Mouse (Mus musculus) heart, embryonic 16.5 days (tissue): ENCODE data around the gene Rock2. TPM values are rescaled to one million over a fixed set of nuclear protein-coding genes. Genes with fewer than 3 reads are reported as not detected.

Experiments
- ATAC-seq: fragments of 200-750 bp; cut with Nextera tagmentation; replicated peaks from 2 replicates; pipeline ENCODE4 v1.8.0; 2017; ENCODE audit warnings: moderate number of reproducible peaks; ENCODE audit not compliant: insufficient read depth, low FRiP score; ENCODE audit errors: extremely low read depth
- H3K27ac ChIP-seq: fragments of 300-500 bp; sonication (generic); 2 replicates; pipeline ENCODE4 v1.5.1; 2014; ENCODE audit warnings: mild to moderate bottlenecking, low read length, control low read depth, moderate library complexity
- H3K27me3 ChIP-seq: fragments of 300-500 bp; sonication (generic); 2 replicates; pipeline ENCODE4 v1.6.1; 2014; ENCODE audit warnings: low read length, mixed read lengths; ENCODE audit not compliant: control insufficient read depth, insufficient read depth
- H3K36me3 ChIP-seq: fragments of 300-500 bp; sonication (generic); 2 replicates; pipeline ENCODE4 v1.6.1; 2014; ENCODE audit not compliant: control insufficient read depth, insufficient read depth
- H3K4me1 ChIP-seq: fragments of 300-500 bp; sonication (generic); 2 replicates; pipeline ENCODE4 v1.6.1; 2014; ENCODE audit warnings: low read length, mixed read lengths; ENCODE audit not compliant: control insufficient read depth, insufficient read depth
- H3K4me2 ChIP-seq: fragments of 300-500 bp; sonication (generic); 2 replicates; pipeline ENCODE4 v1.6.1; 2014; ENCODE audit warnings: low read depth, mild to moderate bottlenecking, control low read depth, low read length
- H3K4me3 ChIP-seq: fragments of 300-500 bp; sonication (generic); 2 replicates; pipeline ENCODE4 v1.5.1; 2014; ENCODE audit warnings: mild to moderate bottlenecking, control low read depth, low read length
- H3K9ac ChIP-seq: fragments of 300-500 bp; sonication (generic); 2 replicates; pipeline ENCODE4 v1.6.1; 2014; ENCODE audit warnings: low read length, control low read depth
- H3K9me3 ChIP-seq: fragments of 300-500 bp; sonication (generic); replicated peaks from 2 replicates; pipeline ENCODE4 v1.6.1; 2016; ENCODE audit warnings: low read length; ENCODE audit not compliant: control insufficient read depth
- WGBS: fragments of 180-500 bp; shearing (Covaris S2); extraction: QIAGEN DNeasy Blood & Tissue Kit; methylation state at CpG from one replicate; pipeline ENCODE4 v1.1.7; 2014; 5-methylcytosine and 5-hydroxymethylcytosine counted together
- polyA plus RNA-seq: library from polyadenylated mRNA; unstranded; fragments of >200 nt; fragmentation: Nextera tagmentation; extraction: Ambion mirVana; gene quantifications from 2 replicates; pipeline ENCODE4 v1.2.1, GENCODE M21; 2015

Gene Rock2
- polyA plus RNA-seq, 1 experiment from 2014 or later: 16.8 TPM

DNA sequence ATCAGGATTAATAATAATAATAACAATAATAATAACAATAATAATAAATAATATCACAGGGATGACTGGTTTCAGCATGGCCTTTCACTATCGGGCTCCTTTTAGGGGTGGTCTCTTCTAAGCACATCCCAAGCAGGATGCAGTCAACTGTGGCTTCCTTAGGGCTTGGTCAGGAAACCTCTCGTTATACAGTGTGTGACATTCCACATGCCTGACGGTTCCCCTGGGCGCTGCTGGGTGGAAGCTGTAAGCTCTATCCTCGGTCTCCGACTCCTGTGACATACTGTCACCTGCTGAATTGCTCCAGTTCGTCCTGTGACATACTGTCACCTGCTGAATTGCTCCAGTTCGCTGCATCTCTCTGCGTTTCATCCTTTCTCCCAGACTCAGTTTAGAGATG, 141.8 kb downstream of the Rock2 start:
- no peak overlapping the region for H3K27ac ChIP-seq
- WGBS: 51% methylated on average over 9 of the region's 9 CpGs
- no peaks in the 10 kb centered on the region for H3K36me3 ChIP-seq
- H3K27me3 ChIP-seq: no peaks in the 10 kb centered on the region
- ATAC-seq: no peak
- no peaks in the 10 kb centered on the region for H3K9me3 ChIP-seq
- no peak overlapping the region for H3K9ac ChIP-seq
- no peaks in the 10 kb centered on the region for H3K4me1 ChIP-seq
- no peak overlapping the region for H3K4me2 ChIP-seq
- no peak overlapping the region for H3K4me3 ChIP-seq

DNA sequence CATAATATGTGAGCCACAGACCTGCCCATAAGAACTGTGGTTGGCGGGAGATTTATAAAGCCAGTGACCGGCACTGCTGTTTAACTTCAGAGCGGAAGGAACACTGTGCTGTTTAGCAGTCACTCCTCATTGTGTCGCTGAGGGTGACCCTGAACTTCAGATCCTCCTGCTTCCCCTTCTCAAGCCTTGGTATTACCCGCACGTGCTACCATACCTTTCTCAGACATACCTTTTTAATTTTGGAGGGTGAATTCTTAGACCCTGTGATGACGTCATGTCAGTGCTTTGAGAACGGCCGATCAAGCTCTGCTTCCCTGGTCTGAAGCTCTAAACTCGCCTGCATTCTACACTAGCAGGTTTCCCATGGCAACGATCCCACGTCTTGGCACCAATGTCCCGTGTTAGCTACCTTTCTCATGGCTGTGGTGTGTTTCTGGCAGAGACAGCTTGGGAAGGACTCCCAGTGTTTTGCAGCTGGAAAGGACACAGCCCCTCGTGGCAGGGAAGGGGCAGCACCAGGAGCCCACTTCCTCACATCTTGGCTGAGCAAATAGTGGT, 142.4 kb downstream of the Rock2 start:
- no peaks in the 10 kb centered on the region for H3K9me3 ChIP-seq
- H3K27ac ChIP-seq: no peak overlapping the region
- no peaks in the 10 kb centered on the region for H3K4me1 ChIP-seq
- ATAC-seq: no peak
- WGBS: 67% methylated on average over 14 of the region's 14 CpGs
- H3K4me2 ChIP-seq: no peak overlapping the region
- H3K4me3 ChIP-seq: no peak overlapping the region
- no peaks in the 10 kb centered on the region for H3K36me3 ChIP-seq
- H3K9ac ChIP-seq: no peak overlapping the region
- no peaks in the 10 kb centered on the region for H3K27me3 ChIP-seq

Other genes starting within 250 kb of the Rock2 start
- gene Ntsr2, start 241.5 kb upstream of the Rock2 start, polyA plus RNA-seq: 0.12 and 0.14 TPM in 2 replicates
- 0.38 and 0.82 TPM in 2 replicates for gene Greb1, start 94.0 kb upstream of the Rock2 start, polyA plus RNA-seq
- 43.5 and 45.5 TPM in 2 replicates for gene E2f6, start 83.9 kb upstream of the Rock2 start, polyA plus RNA-seq
- gene Pqlc3, start 105.5 kb downstream of the Rock2 start, polyA plus RNA-seq: 5.3 and 8.3 TPM in 2 replicates
- 0.72 and 0.79 TPM in 2 replicates for gene 2410004P03Rik, start 116.8 kb downstream of the Rock2 start, polyA plus RNA-seq